Mouse (Mus musculus) spleen, embryonic (tissue): Measurements from ENCODE around the gene Lat.
"Not testable (repeated sequence)": the region's sequence is repeated elsewhere in the genome, so short reads cannot be mapped to it uniquely, and the experiment has no call there.

ENCODE experiments used
- CTCF ChIA-PET: fragments of 350-600 bp; sonication (Branson Sonifier 250); formaldehyde crosslinking; loops from one replicate; lab custom pipeline; 2022; lab: Charles Lee

The Lat gene

DNA sequence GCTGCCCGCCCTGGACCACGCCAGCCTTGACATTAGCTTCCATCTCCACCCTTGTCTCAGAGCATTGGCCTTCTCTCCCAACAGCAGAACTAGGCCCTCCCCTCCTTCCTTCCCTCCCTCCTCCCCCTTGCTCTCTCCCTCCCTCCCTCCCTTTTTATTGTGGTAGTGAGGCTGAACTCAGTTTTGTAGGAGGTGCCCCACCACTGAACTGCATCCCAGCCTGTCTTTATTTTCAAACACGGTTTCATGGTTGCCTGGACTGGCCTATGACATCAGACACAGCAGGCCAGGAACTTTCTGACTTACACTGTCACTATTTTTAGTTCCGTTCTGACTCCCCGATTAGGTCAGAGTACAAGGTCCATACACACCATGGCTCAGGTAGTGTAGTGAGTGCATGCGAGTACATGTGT, 29.2 kb downstream of the Lat start:
- CTCF ChIA-PET, result interaction anchor here (0.6 to 1.1 kb wide), 3 partner anchors 13 to 204 kb away, joined by 3 to 12 read pairs (median 4); no protein-coding TSS in a partner anchor

DNA sequence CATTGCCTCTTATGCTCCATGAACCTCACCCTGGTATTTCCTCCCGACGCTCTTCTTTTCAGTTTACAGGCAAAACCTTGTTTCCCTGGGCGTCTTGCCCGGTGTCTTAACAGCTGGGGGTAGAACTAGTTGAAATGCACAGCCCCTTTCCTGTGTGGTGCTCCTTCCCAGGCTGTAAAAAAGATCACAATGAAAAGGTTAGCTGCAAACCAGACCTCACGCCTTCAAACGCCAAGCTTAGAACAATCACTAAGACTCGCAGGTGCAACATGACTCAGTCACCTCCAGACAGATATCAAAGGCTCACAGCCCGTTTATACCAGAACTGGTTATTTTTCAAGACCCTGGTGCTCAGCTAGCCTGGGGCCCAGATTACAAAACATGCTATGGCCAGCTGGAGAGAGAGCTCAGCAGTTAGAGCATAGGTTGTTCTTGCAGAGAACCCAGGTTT, 29.8 kb downstream of the Lat start:
- CTCF ChIA-PET, result interaction anchor here (0.6 kb wide), 1 partner anchor 204 kb away, joined by 12 read pairs; no protein-coding TSS in a partner anchor

GRCm38 (mm10) chr7:126338906-126339305, 30.5 kb downstream of the Lat start:
- CTCF ChIA-PET, result no interaction called here

GRCm38 (mm10) chr7:126335556-126335955, 33.8 kb downstream of the Lat start:
- CTCF ChIA-PET, result no interaction called here

DNA sequence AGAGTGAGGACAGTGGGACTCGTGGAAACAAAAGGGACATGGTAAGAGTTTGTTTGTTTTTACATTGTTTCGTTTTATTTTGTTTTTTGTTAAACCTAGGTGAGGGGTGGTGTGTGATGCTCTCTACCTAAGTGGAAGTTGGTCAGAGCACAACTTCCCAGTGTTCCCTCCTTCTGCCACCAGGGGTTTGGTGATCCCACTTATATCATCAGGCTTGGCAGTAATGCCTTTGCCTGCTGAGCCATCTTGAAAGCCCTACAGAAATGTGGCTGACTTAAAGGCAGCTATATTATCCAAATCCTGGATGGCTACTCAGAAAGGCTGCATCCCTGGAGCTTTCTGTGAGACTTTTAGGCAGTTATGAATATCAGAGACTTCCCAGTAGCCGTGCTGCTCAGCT, 36.7 kb downstream of the Lat start:
- CTCF ChIA-PET, result interaction anchor here (0.5 to 0.6 kb wide), 2 partner anchors 61 to 200 kb away, joined by 3 read pairs; no protein-coding TSS in a partner anchor

DNA sequence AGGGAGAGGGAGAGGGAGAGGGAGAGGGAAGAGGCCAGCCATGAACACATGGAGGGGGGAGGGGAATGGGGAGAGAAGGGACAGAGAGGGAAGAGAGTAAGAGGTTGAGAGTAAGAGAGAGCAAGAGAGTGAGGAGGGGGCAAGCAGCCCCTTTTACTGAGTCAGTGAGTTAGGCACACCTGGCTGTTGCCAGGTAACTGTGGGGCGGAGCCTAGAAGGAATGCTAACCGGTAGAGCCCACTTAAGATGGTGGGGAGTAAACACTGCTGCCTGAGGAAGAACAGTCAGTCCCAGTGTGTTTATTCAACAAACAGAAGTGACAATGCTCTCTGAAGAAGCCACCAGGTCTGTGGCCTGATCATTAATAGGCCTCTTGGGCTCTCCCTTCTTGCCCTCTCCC, 38.7 kb downstream of the Lat start:
- CTCF ChIA-PET, result no interaction called here

DNA sequence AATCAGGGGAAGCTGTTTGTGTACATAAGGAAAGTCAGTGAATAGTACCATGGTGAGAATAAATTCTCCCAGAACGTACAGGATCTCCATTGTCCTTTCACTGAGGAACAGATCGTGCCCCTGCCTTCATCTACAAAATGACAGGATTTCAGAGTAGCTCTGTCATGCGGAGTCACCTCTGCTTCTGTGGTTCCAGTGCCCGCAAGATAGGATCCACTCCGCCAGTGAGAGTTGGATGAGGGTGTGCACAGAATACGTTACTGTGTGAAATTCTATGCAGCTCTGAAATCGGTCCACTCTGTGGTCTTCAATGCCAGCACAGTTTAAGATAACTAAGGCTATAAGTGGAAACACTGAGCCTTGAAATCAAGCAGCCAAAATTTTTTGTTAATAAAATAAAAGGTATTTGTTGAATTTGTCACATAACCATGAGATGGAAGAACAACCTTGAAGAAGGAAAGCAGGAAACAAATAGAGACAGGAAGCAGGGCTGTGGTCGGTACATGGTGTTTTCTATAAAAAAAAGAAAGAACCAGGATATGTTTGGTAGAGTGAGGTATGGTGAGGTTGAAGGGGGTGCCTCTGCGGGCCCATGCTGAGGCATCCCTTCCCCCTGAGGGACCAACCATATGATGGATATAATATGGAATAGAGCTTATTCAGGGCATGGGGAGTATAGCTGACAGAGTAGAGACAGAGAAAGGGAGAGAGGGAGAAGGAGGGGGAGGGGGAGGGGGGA, 39.3 kb downstream of the Lat start:
- CTCF ChIA-PET, result interaction anchor here (0.7 kb wide), 1 partner anchor 134 kb away, joined by 5 read pairs; no protein-coding TSS in a partner anchor

DNA sequence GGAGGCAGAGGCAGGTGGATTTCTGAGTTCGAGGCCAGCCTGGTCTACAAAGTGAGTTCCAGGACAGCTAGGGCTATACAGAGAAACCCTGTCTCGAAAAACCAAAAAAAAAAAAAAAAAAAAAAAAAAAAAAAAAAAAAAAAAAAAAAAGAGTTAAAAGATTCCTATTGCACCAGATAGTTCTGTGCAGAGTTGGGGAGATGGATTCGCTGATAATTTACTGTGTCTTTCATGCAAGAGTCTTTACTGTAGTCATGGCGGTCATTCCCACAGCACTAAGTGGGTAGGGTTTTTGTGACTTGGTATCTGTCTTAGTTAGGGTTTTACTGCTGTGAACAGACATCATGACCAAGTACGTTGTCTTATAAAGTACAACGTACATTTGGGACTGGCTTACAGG, 40.5 kb downstream of the Lat start:
- CTCF ChIA-PET, result not testable (repeated sequence)

DNA sequence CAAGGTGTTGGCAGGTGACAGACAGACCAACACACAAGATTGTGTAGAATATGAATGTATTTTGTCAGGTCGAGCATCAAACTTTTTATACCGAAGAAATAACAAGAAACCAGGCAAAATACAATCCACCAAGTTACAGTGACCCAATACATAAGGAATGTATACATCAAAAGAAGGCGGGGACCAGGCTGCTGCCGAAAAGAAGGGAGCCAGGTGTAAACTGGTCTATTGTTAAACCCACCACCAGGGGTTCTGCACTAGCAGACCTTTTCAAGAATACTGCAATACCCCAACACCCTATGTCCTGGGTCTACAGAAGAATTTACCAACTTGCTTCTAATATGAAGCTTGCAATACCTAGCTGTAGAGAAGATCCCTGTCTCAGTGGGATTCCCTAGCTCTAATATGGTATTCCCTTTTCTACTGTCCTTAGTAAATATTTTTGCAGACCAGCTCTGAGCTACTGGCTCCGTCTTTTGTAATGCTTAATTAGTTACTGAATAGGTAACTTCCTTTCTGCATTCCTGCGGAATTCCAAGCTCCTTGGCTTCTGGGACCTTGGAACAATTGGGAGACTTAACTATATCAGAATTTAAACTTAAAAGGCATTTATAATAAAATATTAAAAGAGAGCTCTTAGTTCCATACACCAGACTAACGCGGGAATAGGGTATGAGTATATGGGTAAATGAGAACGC, 43.6 kb downstream of the Lat start:
- CTCF ChIA-PET, result not testable (repeated sequence)

DNA sequence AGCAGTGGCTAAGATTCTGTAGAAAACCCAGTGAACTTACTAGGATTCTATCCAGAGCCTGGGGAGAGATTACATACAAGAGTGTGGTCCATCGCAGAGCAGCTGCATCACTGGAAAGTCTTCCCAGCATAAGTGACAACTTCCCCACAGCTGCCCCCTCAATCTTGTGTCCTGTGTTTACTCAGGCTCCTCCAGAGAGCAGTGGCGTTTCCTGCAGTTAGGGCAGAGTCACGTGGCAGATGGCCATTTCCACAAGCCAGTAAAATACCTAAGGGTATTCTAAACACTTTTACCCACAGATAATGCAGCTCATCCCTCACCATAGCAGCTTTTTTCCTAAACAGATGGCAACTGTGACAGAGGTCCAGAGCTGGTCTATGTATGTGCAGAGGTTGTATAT, 44.6 kb downstream of the Lat start:
- CTCF ChIA-PET, result interaction anchor here (0.6 to 2.1 kb wide), 2 partner anchors 53 to 75 kb away, joined by 6 to 7 read pairs; partner anchors contain the start of gene Spns1

DNA sequence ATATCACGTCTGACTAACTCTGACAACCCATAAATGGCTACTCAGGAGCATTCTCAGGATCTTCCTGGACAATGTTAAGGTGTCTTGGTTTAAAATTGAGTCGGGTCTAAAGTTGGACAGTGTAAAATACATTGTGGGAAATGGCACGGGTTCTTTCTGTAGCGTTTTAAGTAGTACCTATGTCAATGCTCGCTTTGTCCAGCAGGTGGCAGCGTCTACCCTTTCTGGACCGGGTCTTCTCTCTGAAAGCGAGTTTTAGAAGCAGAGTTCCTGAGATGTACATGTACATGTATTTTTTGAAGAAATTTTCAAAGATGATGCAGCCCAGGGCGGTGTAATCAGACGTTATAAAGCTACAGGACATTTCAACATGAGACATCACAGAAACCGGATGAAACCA, 45.6 kb downstream of the Lat start:
- CTCF ChIA-PET, result interaction anchor here (2.1 kb wide), 1 partner anchor 54 kb away, joined by 6 read pairs; the partner anchor contains the start of gene Spns1

DNA sequence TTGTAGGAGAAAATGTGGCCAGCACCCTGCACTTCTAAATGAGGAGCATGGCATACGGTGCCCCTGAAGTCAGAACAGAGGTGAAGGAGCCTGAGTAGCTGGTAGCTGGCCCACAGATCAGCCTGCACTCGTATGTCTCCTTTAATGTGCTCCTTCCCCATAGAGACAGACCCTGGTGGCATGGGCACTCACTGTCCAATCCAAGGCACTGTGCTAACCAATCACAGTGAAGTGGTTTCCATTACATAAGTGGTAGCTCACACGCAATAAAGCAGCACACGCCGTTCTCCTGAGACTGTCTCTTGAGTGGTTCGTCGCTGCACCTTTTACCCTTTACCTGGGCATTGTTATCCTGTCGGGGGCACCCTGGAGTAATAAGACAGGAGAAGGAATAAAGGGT, 55.1 kb downstream of the Lat start:
- CTCF ChIA-PET, result no interaction called here
